Mouse (Mus musculus): ENCODE results near the gene Bcar1. TPM values are rescaled to one million over a fixed set of nuclear protein-coding genes. Genes with fewer than 3 reads are reported as not detected.

Gene Bcar1
- polyA plus RNA-seq, 1 experiment from 2014 or later = 61.5 TPM

DNA sequence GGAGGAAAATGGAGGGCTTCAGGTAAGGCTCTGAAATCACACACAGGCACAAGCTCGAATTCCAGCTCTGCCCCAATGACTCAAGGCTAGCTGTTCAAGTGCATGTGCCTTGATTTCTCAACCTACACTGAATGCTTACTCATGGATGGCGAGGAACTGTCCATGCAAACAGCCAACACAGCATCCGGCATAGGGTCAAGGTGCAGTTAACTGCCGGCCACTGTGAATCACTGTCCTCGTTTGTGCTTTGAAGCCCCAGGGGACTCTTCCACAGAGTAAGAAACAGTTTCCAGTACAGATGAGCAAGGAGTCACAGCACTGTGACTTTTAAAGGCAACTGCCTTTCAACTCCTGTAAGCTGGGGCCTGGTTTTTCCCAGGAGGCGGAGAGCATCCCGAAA, 36.1 kb upstream of the Bcar1 start:
- Histone ChIP-seq H3K4me2 (replicated peaks) (no peak overlapping the region), H3K27me3 (replicated peaks) (no peaks in the 10 kb centered on the region), H3K9ac (no peak overlapping the region), H3K9me3 (no peaks in the 10 kb centered on the region), H3K36me3 (0 out of 2 replicates have a peak, but pooled peaks cover 10% of the 10 kb centered on the region), H3K4me3 (no peak overlapping the region), H3K4me1 (peaks cover 7% of the 10 kb centered on the region), H3K27ac (no peak overlapping the region)
- 78% methylated on average over 7 of the region's 7 CpGs for WGBS
- ATAC-seq (ENCODE audit: low FRiP score, low read depth) = no peak

DNA sequence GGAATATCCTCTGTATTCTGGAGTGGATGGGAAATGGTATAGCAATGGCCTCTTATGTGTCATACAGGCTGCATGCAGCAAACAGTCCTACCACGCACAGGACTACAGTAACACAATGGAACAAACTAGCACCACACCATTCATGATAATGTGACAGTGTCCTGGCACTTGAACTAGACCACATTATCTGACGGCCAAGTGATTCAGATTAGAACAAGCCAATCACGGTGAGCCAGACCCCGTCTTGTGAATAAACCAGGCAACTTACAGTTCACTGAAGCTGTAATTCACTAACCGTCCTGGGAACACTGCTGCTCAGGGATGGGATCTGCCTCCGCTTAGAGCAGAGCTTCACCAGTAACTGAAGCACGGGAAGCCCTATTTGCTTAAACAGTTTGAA, 35.2 kb upstream of the Bcar1 start:
- Histone ChIP-seq H3K4me2 (replicated peaks) (no peak overlapping the region), H3K36me3 (0 out of 2 replicates have a peak, but pooled peaks cover 13% of the 10 kb centered on the region), H3K4me3 (no peak overlapping the region), H3K9me3 (no peaks in the 10 kb centered on the region), H3K9ac (no peak overlapping the region), H3K27ac (no peak overlapping the region), H3K27me3 (replicated peaks) (no peaks in the 10 kb centered on the region), H3K4me1 (peaks cover 7% of the 10 kb centered on the region)
- 65% methylated on average over 7 of the region's 7 CpGs for WGBS
- ATAC-seq (ENCODE audit: low FRiP score, low read depth) = no peak

- Histone ChIP-seq H3K4me3 (no peak overlapping the region), H3K9ac (no peak overlapping the region), H3K36me3 (0 out of 2 replicates have a peak, but pooled peaks cover 15% of the 10 kb centered on the region), H3K9me3 (no peaks in the 10 kb centered on the region), H3K27ac (no peak overlapping the region), H3K4me1 (no peaks in the 10 kb centered on the region), H3K27me3 (replicated peaks) (no peaks in the 10 kb centered on the region), H3K4me2 (replicated peaks) (no peak overlapping the region)
- 93% methylated on average over 4 of the region's 4 CpGs for WGBS
- ATAC-seq (ENCODE audit: low FRiP score, low read depth) = no peak
Observed at GRCm38 (mm10) chr8:111776492-111776891, 32.9 kb upstream of the Bcar1 start.

- 96% methylated on average over 6 of the region's 6 CpGs for WGBS
- no peaks in the 10 kb centered on the region for H3K4me1 ChIP-seq
- no peaks in the 10 kb centered on the region for H3K9me3 ChIP-seq
- H3K4me3 ChIP-seq = no peak overlapping the region
- H3K27me3 ChIP-seq (replicated peaks) = no peaks in the 10 kb centered on the region
- H3K9ac ChIP-seq = no peak overlapping the region
- 0 out of 2 replicates have a peak, but pooled peaks cover 17% of the 10 kb centered on the region for H3K36me3 ChIP-seq
- no peak overlapping the region for H3K27ac ChIP-seq
- ATAC-seq (ENCODE audit: low FRiP score, low read depth) = no peak
- H3K4me2 ChIP-seq (replicated peaks) = no peak overlapping the region
Observed at GRCm38 (mm10) chr8:111775766-111776165, 32.2 kb upstream of the Bcar1 start.

GRCm38 (mm10) chr8:111773476-111773875, 29.9 kb upstream of the Bcar1 start:
- H3K4me1 ChIP-seq = peaks cover 9% of the 10 kb centered on the region; the same call in 1 of the 2 replicates
- no peak overlapping the region for H3K4me3 ChIP-seq
- ATAC-seq (ENCODE audit: low FRiP score, low read depth) = no peak
- H3K36me3 ChIP-seq = 0 out of 2 replicates have a peak, but pooled peaks cover 14% of the 10 kb centered on the region
- H3K9me3 ChIP-seq = no peaks in the 10 kb centered on the region
- no peaks in the 10 kb centered on the region for H3K27me3 ChIP-seq (replicated peaks)
- 93% methylated on average over 5 of the region's 5 CpGs for WGBS
- H3K9ac ChIP-seq = no peak overlapping the region
- no peak overlapping the region for H3K4me2 ChIP-seq (replicated peaks)
- H3K27ac ChIP-seq = no peak overlapping the region

- no peak overlapping the region for H3K27ac ChIP-seq
- no peak overlapping the region for H3K4me3 ChIP-seq
- 0 out of 2 replicates have a peak, but pooled peaks cover 14% of the 10 kb centered on the region for H3K36me3 ChIP-seq
- H3K4me2 ChIP-seq (replicated peaks) = no peak overlapping the region
- 89% methylated on average over 7 of the region's 7 CpGs for WGBS
- ATAC-seq (ENCODE audit: low FRiP score, low read depth) = no peak
- H3K9me3 ChIP-seq = no peaks in the 10 kb centered on the region
- no peaks in the 10 kb centered on the region for H3K27me3 ChIP-seq (replicated peaks)
- H3K9ac ChIP-seq = no peak overlapping the region
- H3K4me1 ChIP-seq = peaks cover 9% of the 10 kb centered on the region; the same call in 1 of the 2 replicates
Observed at GRCm38 (mm10) chr8:111773057-111773456, 29.4 kb upstream of the Bcar1 start.

- 93% methylated on average over 9 of the region's 9 CpGs for WGBS
- Histone ChIP-seq H3K27ac (no peak overlapping the region), H3K9me3 (no peaks in the 10 kb centered on the region), H3K36me3 (peaks cover 22% of the 10 kb centered on the region), H3K4me3 (no peak overlapping the region), H3K4me2 (replicated peaks) (no peak overlapping the region), H3K9ac (no peak overlapping the region), H3K27me3 (replicated peaks) (no peaks in the 10 kb centered on the region), H3K4me1 (peaks cover 9% of the 10 kb centered on the region; the same call in 1 of the 2 replicates)
- no peak for ATAC-seq (ENCODE audit: low FRiP score, low read depth)
Observed at GRCm38 (mm10) chr8:111772083-111772482, 28.5 kb upstream of the Bcar1 start.

DNA sequence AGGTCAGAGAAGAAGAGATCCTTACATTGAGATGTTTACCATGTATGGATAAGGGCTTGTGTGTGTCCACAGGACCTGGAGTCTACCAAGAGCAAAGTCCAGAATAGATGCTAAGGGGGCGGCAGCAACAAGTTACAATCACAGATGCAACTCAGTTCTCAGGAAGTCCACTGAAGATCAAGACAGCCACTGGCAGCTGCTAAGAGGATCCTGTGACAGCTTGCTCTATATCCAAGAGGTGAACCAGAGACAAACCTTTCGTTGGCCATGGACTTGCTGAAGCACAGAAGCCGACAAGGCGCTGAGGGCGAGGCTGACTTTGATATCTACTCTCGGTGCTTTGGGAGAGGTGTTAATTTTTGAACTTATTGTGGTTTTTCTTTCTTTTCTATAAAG, 28.0 kb upstream of the Bcar1 start:
- H3K9me3 ChIP-seq = no peaks in the 10 kb centered on the region
- ATAC-seq (ENCODE audit: low FRiP score, low read depth) = no peak
- peaks cover 26% of the 10 kb centered on the region for H3K36me3 ChIP-seq
- H3K4me2 ChIP-seq (replicated peaks) = no peak overlapping the region
- H3K4me1 ChIP-seq = peaks cover 9% of the 10 kb centered on the region; the same call in 1 of the 2 replicates
- 99% methylated on average over 6 of the region's 6 CpGs for WGBS
- H3K9ac ChIP-seq = no peak overlapping the region
- no peak overlapping the region for H3K4me3 ChIP-seq
- no peaks in the 10 kb centered on the region for H3K27me3 ChIP-seq (replicated peaks)
- H3K27ac ChIP-seq = no peak overlapping the region

DNA sequence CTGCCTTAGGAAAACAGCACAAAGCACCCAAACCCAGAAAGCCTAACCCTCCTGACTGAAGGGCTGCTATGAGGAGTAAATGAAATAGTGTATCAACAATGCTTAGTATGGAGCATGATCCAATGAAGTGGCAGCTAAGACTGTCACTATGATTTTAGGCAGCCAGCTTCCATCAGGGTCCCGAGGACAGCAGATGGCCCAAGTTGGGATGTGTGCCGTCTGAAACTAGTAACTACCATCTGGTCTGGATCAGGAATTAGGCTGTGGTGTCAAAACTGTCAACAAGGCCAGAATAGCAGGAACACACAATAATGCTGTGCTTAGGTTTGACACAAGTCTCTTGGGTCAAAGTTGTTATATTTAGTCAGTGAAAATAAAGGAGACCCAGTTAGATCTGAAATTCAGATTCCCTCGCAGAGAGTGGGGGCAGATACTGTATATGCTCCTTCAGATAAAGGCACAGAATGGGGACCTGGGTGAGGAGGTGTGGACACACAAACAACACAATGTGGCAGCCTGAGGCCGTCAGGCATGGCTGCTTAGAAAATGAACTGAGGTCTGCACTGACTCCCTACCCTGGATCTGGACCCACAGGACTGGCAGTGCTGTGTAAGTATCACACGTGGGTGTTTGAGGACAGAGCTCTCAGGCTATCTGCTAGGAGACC, 27.5 kb upstream of the Bcar1 start:
- no peaks in the 10 kb centered on the region for H3K27me3 ChIP-seq (replicated peaks)
- peaks cover 9% of the 10 kb centered on the region; the same call in 1 of the 2 replicates for H3K4me1 ChIP-seq
- no peak overlapping the region for H3K4me2 ChIP-seq (replicated peaks)
- no peak overlapping the region for H3K27ac ChIP-seq
- H3K36me3 ChIP-seq = peaks cover 30% of the 10 kb centered on the region
- no peaks in the 10 kb centered on the region for H3K9me3 ChIP-seq
- no peak overlapping the region for H3K4me3 ChIP-seq
- ATAC-seq (ENCODE audit: low FRiP score, low read depth) = no peak
- H3K9ac ChIP-seq = no peak overlapping the region
- WGBS = 80% methylated on average over 5 of the region's 5 CpGs

DNA sequence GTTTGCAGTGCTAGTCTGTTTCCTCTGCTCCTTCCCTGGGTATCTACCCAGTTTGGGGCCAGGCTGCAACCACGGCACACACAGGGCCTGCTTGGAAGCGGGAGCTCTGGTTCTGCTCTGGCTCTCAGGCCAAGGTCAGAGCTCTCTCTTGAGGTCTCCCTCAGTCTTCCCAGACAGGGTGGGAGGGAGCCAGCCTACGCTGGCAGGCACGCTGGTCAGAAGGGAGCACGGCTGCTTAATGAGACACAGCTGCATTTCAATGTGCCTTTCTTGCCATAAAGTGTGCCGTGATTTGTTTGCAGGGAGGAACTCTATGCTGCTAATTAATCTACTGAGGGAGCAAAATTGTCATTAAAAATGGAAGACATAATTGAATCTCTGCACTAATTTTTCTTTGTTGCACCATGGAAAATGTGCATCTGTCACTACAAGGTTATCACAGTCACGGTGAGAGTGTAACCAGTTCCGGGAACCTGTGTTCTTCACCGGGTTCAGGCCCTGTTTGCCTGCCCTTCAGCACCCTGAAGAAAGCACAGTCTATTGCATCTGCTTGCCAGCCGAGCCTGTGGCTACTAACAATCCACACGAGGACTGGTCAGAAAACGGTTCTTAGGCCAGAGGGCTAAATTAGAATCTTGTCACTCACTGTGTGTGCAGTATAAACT, 26.3 kb upstream of the Bcar1 start:
- no peak; the same call in 1 of the 2 replicates for ATAC-seq (ENCODE audit: low FRiP score, low read depth)
- Histone ChIP-seq H3K27ac (peak overlapping the region; percentile 50; the same call in 1 of the 2 replicates), H3K9ac (no peak overlapping the region), H3K36me3 (peaks cover 34% of the 10 kb centered on the region), H3K4me2 (replicated peaks) (no peak overlapping the region), H3K4me1 (peaks cover 9% of the 10 kb centered on the region; the same call in 1 of the 2 replicates), H3K4me3 (no peak overlapping the region), H3K9me3 (no peaks in the 10 kb centered on the region), H3K27me3 (replicated peaks) (no peaks in the 10 kb centered on the region)
- WGBS = 42% methylated on average over 12 of the region's 12 CpGs

- Histone ChIP-seq H3K9ac (no peak overlapping the region), H3K27me3 (replicated peaks) (no peaks in the 10 kb centered on the region), H3K4me3 (no peak overlapping the region), H3K4me2 (replicated peaks) (no peak overlapping the region), H3K36me3 (peaks cover 28% of the 10 kb centered on the region), H3K4me1 (peaks cover 9% of the 10 kb centered on the region; the same call in 1 of the 2 replicates), H3K27ac (no peak overlapping the region), H3K9me3 (no peaks in the 10 kb centered on the region)
- 47% methylated on average over 15 of the region's 15 CpGs for WGBS
- ATAC-seq (ENCODE audit: low FRiP score, low read depth) = no peak
Observed at GRCm38 (mm10) chr8:111769296-111769695, 25.7 kb upstream of the Bcar1 start.

DNA sequence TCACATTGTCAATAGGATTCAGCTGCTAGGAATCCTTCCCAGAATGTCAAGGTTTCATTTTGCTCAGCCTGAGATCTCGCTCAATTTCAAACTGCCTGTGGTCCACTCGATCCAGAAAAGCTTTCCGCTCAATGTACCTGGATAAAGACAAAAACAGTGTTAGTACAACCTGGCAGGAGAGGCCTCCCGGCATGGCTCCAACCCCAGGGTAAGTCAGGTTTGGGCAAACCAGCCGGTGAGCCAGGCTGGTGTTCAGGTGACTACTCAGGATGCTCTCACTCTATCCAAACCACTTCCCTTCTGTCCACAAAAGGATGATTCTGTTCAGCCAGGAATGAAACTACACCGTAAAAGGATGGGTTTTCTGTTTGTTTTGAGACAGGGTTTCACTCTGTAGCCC, 25.0 kb upstream of the Bcar1 start:
- H3K36me3 ChIP-seq = peaks cover 28% of the 10 kb centered on the region
- H3K4me3 ChIP-seq = no peak overlapping the region
- H3K4me1 ChIP-seq = peaks cover 9% of the 10 kb centered on the region; the same call in 1 of the 2 replicates
- no peaks in the 10 kb centered on the region for H3K9me3 ChIP-seq
- H3K9ac ChIP-seq = no peak overlapping the region
- no peaks in the 10 kb centered on the region for H3K27me3 ChIP-seq (replicated peaks)
- ATAC-seq (ENCODE audit: low FRiP score, low read depth) = no peak
- no peak overlapping the region for H3K27ac ChIP-seq
- 91% methylated on average over 6 of the region's 6 CpGs for WGBS
- no peak overlapping the region for H3K4me2 ChIP-seq (replicated peaks)

All from neural tube, embryonic 12.5 days (tissue).